Mouse (Mus musculus) liver, adult 2 months (tissue): ENCODE data around the gene Il10rb. TPM values are rescaled to one million over a fixed set of nuclear protein-coding genes. Genes with fewer than 3 reads are reported as not detected.

Experiments
- DNase-seq: peaks from one replicate; pipeline ENCODE4 v3.0.0-alpha.2; 2011; ENCODE audit warnings: low read depth, low spot score; ENCODE audit errors: extremely low read depth
- H3K27ac ChIP-seq: fragments of 200-500 bp; replicated peaks from 2 replicates; pipeline ENCODE4 v1.5.1; 2012; ENCODE audit warnings: low read depth, mild to moderate bottlenecking, control low read depth, inconsistent platforms, low read length; ENCODE audit not compliant: insufficient read depth
- H3K27me3 ChIP-seq: fragments of 200-500 bp; 2 replicates; pipeline ENCODE4 v1.6.1; 2012; ENCODE audit warnings: mild to moderate bottlenecking, moderate library complexity, low read length, inconsistent platforms; ENCODE audit not compliant: control insufficient read depth, insufficient read depth
- H3K36me3 ChIP-seq: fragments of 200-500 bp; 2 replicates; pipeline ENCODE4 v1.6.1; 2012; ENCODE audit warnings: low read length, inconsistent platforms; ENCODE audit not compliant: control insufficient read depth, insufficient read depth
- H3K4me1 ChIP-seq: fragments of 200-500 bp; 2 replicates; pipeline ENCODE4 v1.6.1; 2011; ENCODE audit warnings: low read length; ENCODE audit not compliant: control insufficient read depth, insufficient read depth
- H3K4me3 ChIP-seq: fragments of 200-500 bp; 2 replicates; pipeline ENCODE4 v1.5.1; 2011; ENCODE audit warnings: low read depth, mild to moderate bottlenecking, control low read depth, low read length, moderate library complexity; ENCODE audit not compliant: insufficient read depth
- H3K79me2 ChIP-seq: fragments of 200-500 bp; 2 replicates; pipeline ENCODE4 v1.6.1; 2012; ENCODE audit warnings: inconsistent platforms, mild to moderate bottlenecking, low read length, moderate library complexity; ENCODE audit not compliant: control insufficient read depth, insufficient read depth
- H3K9ac ChIP-seq: fragments of 200-500 bp; 2 replicates; pipeline ENCODE4 v1.6.1; 2012; ENCODE audit warnings: low read depth, mild to moderate bottlenecking, control low read depth, inconsistent platforms, low read length
- CTCF ChIP-seq: fragments of 200-500 bp; IDR thresholded peaks from 2 replicates; pipeline ENCODE4 v1.5.1; 2011; ENCODE audit warnings: low read depth, low read length, control low read depth
- POLR2A ChIP-seq: fragments of 200-500 bp; IDR thresholded peaks from 2 replicates; pipeline ENCODE4 v1.6.1; 2011; ENCODE audit warnings: low read length, control low read depth; ENCODE audit not compliant: insufficient read depth; ENCODE audit errors: extremely low read depth
- WGBS: fragments of 180-500 bp; shearing (Covaris S2); methylation state at CpG from one replicate; pipeline ENCODE4 v1.1.7; 2018; 5-methylcytosine and 5-hydroxymethylcytosine counted together
- polyA plus RNA-seq: library from polyadenylated mRNA; depleted of rRNA; stranded (reverse); fragments of >200 nt; gene quantifications from 2 replicates; pipeline ENCODE4 v1.2.3, GENCODE M21; 2012
- total RNA-seq: library from RNA; depleted of rRNA; stranded (reverse); fragments of >200 nt; gene quantifications from 2 replicates; pipeline ENCODE4 v1.2.3, GENCODE M21; 2014

The Il10rb gene
- total and polyA plus RNA-seq, 2 experiments = 5.1 to 7.3 TPM

- DNase-seq = peak; percentile 77
- H3K27ac ChIP-seq = peak within 1 kb of the TSS; percentile 98
- peaks cover 32% of the 10 kb centered on the region for H3K79me2 ChIP-seq
- H3K27me3 ChIP-seq = no peaks in the 10 kb centered on the region
- H3K36me3 ChIP-seq = no peaks in the 10 kb centered on the region
- H3K4me1 ChIP-seq = peaks cover 18% of the 10 kb centered on the region
- TF ChIP-seq CTCF = no peak
- peak; percentile 71 for TF ChIP-seq POLR2A
- peak within 1 kb of the TSS; percentile 88 for H3K4me3 ChIP-seq
- peak within 1 kb of the TSS; percentile 94 for H3K9ac ChIP-seq
- WGBS = under 1% methylated on average over 62 of the region's 62 CpGs
Measured at GRCm38 (mm10) chr16:91372577-91373472, 33.1 kb upstream of the Il10rb start, which contains the start of gene Ifnar2. Gene Ifnar2 (plus strand): TSS chr16:91372783.

GRCm38 (mm10) chr16:91373473-91374252, 32.3 kb upstream of the Il10rb start:
- WGBS = 6% methylated on average over 13 of the region's 13 CpGs
- TF ChIP-seq POLR2A = no peak
- TF ChIP-seq CTCF = no peak
- peak; percentile 98 for DNase-seq
- H3K4me3 ChIP-seq = peak overlapping the region; percentile 88
- peaks cover 37% of the 10 kb centered on the region for H3K79me2 ChIP-seq
- no peaks in the 10 kb centered on the region for H3K36me3 ChIP-seq
- H3K27ac ChIP-seq = peak overlapping the region; percentile 98
- peaks cover 21% of the 10 kb centered on the region for H3K4me1 ChIP-seq
- H3K27me3 ChIP-seq = no peaks in the 10 kb centered on the region
- H3K9ac ChIP-seq = peak overlapping the region; percentile 94

- Histone ChIP-seq H3K9ac (no peak overlapping the region), H3K79me2 (peaks cover 39% of the 10 kb centered on the region), H3K27ac (no peak overlapping the region), H3K4me3 (peak overlapping the region; percentile 25; the same call in 1 of the 2 replicates), H3K4me1 (peaks cover 26% of the 10 kb centered on the region), H3K27me3 (no peaks in the 10 kb centered on the region), H3K36me3 (no peaks in the 10 kb centered on the region)
- WGBS = 4% methylated on average over 3 of the region's 3 CpGs
- no peak for TF ChIP-seq CTCF
- no peak for TF ChIP-seq POLR2A
- no peak for DNase-seq
Measured at GRCm38 (mm10) chr16:91374253-91374634, 31.7 kb upstream of the Il10rb start.

DNA sequence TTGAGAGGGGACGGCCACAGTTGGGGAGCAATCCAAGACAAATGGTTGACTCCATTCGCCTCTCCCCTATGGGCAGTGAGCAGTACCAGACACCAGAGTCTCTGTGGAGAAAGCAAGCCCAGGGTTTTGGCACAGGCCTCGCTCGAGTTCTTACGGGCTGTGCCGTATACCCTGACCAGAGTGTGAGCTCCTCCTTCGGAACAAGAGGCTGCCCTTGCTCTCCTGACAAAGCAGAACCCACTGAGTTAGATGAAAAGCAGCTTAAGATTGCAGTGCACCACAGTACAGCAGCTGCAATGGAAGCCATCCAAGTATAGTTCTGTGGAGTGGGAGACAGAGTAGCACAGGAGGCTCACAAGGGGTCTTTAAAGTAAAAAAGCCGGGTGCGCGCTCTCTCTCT, 29.3 kb upstream of the Il10rb start:
- H3K4me3 ChIP-seq = no peak overlapping the region
- WGBS = 89% methylated on average over 10 of the region's 10 CpGs
- TF ChIP-seq CTCF = no peak
- TF ChIP-seq POLR2A = no peak
- no peaks in the 10 kb centered on the region for H3K27me3 ChIP-seq
- H3K9ac ChIP-seq = no peak overlapping the region
- H3K4me1 ChIP-seq = peaks cover 36% of the 10 kb centered on the region
- peaks cover 56% of the 10 kb centered on the region for H3K79me2 ChIP-seq
- peak overlapping the region; percentile 50 for H3K27ac ChIP-seq
- DNase-seq = no peak
- H3K36me3 ChIP-seq = no peaks in the 10 kb centered on the region

GRCm38 (mm10) chr16:91378431-91378986, 27.5 kb upstream of the Il10rb start:
- peaks cover 41% of the 10 kb centered on the region for H3K4me1 ChIP-seq
- WGBS = 17% methylated on average over 17 of the region's 17 CpGs
- peak; percentile 90 for DNase-seq
- TF ChIP-seq POLR2A = no peak
- no peak for TF ChIP-seq CTCF
- H3K36me3 ChIP-seq = no peaks in the 10 kb centered on the region
- peak overlapping the region; percentile 32 for H3K9ac ChIP-seq
- peak overlapping the region; percentile 27; the same call in 1 of the 2 replicates for H3K4me3 ChIP-seq
- no peaks in the 10 kb centered on the region for H3K27me3 ChIP-seq
- peak overlapping the region; percentile 78 for H3K27ac ChIP-seq
- H3K79me2 ChIP-seq = peaks cover 59% of the 10 kb centered on the region
